Mouse (Mus musculus) c-Kit-positive CD71-negative TER-119-negative erythroid progenitor cells, embryonic 14.5 days (primary cell): ENCODE measurements around the gene Bcl11b.

Experiments
- DNase-seq: peaks from one replicate; pipeline ENCODE4 v3.0.0-alpha.2; 2013; ENCODE audit warnings: low read depth

Bcl11b gene

GRCm38 (mm10) chr12:107970637-107971036, 32.8 kb downstream of the Bcl11b start:
- DNase-seq = no peak

- no peak for DNase-seq
Observed at GRCm38 (mm10) chr12:107969841-107970371, 33.5 kb downstream of the Bcl11b start.

DNA sequence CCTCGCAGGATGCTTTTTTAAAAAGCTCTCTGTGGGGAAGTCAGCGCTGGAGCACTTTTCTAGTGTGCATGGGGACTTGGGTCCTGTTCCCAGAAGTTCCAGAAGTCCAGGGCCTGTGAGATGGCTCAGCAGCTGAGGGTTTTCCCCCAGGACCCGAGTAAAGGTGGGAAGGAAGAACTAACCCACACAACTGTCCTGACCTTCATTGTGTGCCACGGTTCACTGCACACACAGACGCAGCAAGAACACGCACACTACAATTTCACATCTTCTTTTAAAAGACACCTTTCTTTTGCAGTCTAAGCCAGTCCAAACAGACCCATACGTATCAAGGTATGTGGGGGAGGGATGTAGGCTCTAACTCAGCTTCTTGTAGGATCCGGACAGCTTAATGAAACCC, 34.3 kb downstream of the Bcl11b start:
- DNase-seq = no peak

- DNase-seq = no peak
Observed at GRCm38 (mm10) chr12:107968331-107968730, 35.1 kb downstream of the Bcl11b start.

DNA sequence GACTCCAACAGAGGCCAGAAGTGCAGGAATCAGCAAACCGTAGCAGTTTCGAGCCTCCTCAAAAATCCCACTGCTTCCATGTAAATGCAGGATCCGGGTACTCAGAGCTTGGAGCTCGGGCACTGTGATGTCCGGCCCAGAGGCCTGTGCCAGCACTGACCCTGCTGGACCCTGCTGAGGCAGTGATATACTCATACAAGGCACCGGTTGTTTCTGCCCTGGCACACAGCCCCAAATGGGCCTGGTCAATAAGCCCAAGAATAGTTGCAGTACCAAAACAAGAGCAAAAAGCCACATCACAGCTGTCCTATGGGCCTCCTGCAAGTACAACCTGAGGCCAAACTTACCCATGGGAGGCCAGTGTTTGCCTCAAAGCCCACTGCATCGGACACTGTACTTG, 36.4 kb downstream of the Bcl11b start:
- DNase-seq = no peak

DNA sequence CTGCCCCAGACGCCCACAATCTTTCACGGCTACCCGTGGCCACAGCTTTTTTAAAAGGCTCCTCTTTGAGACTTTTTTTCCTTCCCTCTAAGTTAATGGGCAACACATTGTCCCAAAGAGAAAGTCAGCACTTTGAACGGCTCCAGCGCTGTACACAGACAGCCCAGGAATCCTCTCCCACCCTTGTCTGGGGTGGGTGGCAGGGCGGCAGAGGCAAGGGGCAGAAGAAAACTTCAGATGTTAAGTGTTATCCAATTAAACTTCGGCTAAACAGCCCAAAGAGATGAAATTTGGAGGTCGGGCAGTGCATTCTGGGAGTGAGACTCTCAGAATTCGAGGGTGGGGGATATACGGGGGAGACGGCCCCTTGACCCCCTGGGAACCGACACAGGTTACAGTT, 38.3 kb downstream of the Bcl11b start:
- DNase-seq = no peak

- DNase-seq = no peak
Observed at GRCm38 (mm10) chr12:107964396-107965085, 38.9 kb downstream of the Bcl11b start.

GRCm38 (mm10) chr12:107962852-107963251, 40.5 kb downstream of the Bcl11b start:
- DNase-seq = no peak

DNA sequence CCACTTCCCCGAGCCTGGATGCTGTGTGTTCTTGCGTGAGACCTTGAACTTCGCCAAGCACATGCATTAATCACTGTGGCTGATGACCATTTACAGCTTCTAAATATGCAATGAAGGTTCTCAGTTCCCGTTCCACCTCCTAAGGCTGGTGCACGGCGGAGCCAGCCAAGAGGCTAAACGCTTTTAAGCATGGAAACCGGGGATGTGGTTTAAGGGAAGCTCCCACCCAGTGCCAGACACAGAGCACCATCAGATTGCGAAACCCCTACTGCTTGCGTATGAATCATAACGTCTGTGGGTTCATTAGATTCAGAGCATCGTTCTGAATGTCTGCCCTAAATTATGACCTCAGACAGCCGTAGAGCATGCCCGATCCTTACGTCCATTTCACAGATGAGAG, 41.6 kb downstream of the Bcl11b start:
- DNase-seq = peak; percentile 4

DNA sequence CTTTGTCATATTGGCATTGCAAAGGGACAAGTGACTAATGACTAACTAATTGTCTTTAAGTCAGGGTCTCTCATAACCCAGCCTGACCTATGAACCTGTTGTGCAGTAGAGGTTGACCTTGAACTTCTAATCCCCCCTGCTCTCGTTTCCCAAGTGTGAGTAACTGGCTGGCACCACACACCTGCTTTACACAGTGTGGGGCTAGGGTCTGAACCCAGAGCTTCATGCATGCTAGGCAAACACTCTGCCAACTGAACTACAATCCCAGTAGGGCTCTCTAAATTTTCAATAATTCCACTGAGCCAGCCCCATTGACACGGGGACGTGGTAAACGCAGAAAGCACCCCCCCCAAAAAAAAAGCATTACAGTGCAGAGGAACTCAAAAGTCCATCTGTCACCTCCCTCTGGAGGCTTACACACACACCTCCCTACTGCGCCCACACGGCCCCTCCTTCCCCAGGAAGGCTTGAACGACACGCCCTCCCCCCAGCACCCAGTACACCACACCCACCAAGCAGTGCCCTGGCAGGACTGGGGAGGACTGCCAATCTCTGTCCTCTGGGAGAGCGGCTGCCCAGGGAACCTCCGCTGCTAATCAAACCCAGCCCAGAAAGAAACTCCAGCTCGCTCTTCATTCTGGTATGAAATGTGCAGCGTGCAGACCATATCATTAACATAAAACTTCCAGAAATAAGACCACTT, 42.5 kb downstream of the Bcl11b start:
- no peak for DNase-seq

DNA sequence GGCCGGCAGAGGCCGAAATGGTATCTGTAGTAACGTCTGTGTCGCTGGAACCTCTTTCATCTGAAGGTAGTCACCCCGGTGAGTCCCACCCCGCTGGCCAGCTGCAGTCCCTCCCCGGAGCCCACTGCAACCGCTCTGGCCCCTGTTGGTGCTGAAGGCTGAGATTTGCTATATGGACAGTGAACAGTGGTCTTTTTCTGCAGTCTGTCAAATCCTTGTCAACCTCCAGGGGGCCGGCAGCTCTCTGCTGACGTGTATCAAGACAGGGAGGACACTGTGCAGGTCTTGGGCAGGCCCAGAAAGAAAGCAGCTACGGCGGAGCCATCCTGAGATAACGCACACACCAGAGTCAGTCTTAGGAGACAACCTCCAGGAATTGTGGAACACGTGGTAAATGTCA, 43.0 kb downstream of the Bcl11b start:
- DNase-seq = no peak

DNA sequence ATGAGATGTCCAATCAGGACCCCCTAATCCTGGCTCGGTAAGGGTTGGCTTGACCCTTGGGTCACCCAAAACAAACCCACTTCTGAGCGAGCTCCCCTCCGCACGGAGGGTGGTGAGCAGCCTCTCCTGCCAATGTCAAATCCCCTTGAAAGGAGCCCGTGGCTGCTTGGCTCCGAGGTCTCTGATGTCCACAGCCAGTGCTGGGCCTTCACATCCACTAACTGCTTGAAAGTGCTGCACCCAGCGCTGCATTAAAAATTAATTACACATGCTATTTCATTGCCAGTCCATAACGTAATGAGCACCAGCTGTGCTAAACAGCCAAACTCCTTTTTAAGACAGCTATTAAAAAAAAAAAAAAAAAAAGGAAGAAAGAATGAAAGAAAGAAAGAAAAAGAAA, 43.5 kb downstream of the Bcl11b start:
- no peak for DNase-seq

GRCm38 (mm10) chr12:107953044-107953684, 50.2 kb downstream of the Bcl11b start:
- DNase-seq = no peak

DNA sequence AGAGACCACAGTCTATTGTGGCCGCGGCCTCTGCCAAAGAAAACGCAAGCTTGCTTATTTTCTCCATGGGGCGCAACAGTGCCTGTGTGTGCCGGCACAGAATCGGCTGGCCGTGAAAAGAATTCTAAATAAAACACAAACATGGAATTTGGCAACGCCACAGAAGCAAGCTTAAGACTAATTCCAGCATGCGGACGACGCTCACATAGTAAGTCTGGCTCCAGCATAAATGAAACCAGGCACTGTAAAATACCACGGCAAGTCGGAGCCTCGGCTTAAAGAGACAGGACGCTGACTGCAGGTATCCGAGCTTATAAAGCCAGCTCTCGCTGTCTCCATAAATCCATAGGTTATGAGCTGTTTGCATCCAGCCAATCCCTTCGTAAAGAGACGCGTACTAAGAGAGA, 51.1 kb downstream of the Bcl11b start:
- no peak for DNase-seq

- no peak for DNase-seq
Observed at GRCm38 (mm10) chr12:107950667-107951179, 52.7 kb downstream of the Bcl11b start.

- DNase-seq = no peak
Observed at GRCm38 (mm10) chr12:107949416-107949815, 54.0 kb downstream of the Bcl11b start.

DNA sequence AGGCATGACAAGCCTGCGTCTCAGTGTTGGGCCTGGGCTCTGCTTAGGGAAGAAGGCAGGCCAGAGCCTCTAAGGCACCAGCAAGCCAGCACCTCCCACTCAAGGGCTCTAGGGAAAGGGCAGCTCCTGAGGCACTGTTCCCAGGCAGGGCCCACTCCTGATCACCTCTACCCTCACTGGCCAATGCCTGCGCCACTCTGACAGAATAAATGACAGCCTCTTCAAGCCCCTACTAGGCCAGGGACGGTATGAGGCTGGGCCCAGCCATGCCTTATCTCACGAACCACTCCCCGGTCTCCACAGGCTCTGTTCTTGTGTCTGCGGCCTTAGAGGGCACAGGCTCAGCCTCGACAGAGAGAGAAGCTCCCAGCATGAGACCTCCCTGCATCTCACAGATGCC, 61.3 kb downstream of the Bcl11b start:
- DNase-seq = no peak

GRCm38 (mm10) chr12:107940774-107941173, 62.6 kb downstream of the Bcl11b start:
- DNase-seq = no peak

- DNase-seq = no peak
Observed at GRCm38 (mm10) chr12:107939177-107939576, 64.2 kb downstream of the Bcl11b start.

- no peak for DNase-seq
Observed at GRCm38 (mm10) chr12:107936972-107937371, 66.4 kb downstream of the Bcl11b start.

- DNase-seq = no peak
Observed at GRCm38 (mm10) chr12:107936406-107936805, 67.0 kb downstream of the Bcl11b start.

DNA sequence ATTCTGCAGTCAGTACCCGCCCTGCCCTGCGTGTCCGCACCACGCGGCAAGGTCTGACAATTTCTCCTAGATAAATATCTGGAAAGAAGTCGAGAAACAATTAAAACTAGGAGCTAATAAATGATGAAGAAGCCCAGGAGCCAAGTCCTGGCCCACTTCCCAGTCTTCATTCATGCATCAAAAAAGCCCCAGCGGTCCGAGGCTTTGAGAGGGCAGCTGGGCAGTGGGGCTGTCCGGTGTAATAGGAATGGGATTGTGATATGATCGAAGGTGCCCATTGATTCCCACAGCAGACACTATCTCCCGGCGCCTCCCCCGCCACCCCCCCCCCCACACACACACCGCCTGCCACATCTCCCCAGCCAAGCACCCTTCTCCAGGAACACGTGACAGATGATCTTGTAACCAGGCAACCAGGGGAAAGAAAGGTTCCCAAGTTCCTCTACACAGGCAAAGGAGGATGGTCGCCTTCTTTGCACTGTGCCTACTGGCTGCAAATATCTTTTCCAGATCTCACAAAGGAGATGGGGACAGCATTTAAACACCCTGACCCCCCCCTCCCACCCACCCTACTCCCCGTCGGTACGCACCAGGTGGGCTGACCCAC, 68.5 kb downstream of the Bcl11b start:
- DNase-seq = no peak
